Mouse (Mus musculus) cerebellum, adult 9-10 months (tissue): ENCODE data around the gene Paqr7.

Experiments used
- DNase-seq: peaks from one replicate; pipeline ENCODE4 v3.0.0; 2022

The Paqr7 gene

DNA sequence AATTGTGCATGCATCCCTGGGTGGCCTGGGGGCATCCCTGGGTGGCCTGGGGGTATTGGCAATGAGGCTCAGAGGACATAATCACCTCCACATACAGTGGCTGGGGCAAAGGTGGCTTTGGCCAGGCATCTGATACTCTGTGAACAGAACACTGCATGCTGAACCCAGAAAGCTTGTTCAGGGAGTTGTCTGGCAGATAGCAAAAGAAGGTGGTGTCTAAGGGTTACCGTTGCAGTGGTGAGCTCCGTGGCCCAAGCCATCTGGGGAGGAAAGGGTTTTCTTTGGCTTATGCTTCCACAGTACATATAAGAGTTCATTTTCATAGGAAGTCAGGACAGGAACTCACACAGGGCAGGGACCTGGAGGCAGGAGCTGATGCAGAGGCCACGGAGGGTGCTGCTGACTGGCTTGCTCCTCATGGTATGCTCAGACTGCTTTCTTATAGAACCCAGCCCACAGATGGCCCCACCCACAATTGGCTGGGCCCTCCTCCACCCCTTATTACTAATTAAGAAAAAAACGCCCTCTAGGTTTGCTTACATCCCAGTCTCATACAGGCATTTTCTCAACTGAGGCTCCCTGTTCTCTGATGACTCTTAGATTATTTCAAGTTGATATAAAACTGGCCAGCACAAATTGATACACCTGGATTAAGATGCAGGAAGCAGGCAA lies 7.3 kb downstream of the Paqr7 start:
- DNase-seq = no peak

DNA sequence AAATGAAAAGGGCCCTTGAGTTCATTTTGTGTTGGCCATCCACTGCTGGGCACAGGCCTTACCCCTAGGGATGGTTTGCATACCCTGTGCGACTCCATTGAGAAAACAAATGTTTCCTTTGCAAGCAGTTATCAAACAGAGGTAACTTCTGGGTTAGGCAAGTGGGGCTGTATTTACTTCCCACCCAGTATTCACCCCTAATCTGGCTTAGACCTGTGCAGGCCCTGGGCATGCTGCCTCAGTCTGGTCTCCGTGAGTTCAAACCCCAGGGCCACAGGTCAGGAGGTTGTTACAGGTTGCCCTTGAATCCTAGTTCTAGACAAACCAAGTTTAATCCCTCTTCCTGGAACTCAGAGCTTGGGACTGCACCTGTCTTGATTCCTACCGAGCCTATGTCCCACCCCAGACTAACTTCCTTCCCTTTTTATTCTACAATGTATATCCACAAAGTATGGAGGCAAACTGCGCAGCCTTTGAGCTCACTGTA lies 8.8 kb downstream of the Paqr7 start:
- DNase-seq = no peak

DNA sequence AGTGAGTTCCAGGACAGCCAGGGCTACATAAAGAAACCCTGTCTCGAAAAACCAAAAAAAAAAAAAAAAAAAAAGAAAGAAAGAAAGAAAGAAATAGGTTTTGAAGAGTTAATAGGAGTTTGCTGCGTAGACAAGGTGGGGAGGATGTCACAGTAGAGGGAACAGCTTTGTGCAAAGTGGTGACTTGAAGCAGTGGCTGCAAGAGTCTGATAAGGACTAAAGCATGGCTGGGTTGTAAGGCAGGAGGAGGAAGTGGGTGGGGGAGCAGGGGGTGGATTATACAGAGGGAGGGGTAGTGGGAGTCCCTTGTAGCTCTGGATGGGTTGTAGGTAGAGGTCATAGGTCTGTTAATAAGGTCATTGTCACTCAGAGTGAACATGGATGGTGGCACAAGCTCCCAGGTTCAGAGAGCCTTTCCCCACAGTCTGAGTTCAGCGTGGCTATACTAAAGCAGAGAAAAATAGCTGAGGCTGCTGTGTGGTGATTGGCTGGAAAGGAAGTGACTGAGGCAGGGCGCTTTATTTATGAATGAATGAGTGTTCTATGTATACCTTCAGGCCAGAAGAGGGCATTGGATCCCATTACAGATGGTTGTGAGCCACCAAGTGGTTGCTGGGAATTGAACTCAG lies 9.6 kb downstream of the Paqr7 start:
- DNase-seq = no peak

DNA sequence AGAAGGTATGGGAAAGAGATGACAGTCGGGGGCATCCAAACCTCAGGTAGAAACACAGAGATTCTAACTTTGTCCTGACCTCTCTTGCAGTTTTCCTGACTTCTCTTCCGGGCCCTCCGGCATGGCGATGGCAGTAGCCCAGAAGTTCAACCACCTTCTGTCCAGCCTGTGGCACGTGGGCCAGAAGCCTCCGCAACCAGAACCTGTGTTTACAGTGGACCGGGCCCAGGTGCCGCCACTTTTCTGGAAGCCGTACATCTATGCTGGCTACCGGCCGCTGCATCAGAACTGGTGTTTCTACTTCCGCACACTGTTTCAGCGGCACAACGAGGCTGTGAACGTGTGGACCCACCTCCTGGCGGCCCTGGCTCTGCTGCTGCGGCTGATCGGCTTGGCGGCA lies 10.2 kb downstream of the Paqr7 start:
- DNase-seq = no peak

DNA sequence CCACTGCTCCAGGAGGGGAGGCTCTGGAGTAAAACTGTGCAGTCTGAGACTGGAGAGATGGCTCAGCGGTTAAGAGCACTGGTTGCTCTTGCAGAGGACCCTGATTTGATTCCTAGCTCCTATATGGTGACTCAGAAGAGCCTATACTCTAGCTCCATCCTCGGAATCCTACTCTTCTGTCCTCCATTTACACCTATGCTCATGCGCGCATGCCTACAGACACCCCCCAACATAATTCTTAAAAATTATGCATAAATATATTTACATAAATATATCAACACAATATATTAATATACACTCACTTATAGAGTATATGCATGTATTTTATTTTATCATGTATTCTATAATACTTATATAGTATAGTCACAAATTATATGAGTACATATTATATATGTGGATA lies 13.9 kb downstream of the Paqr7 start:
- no peak for DNase-seq

DNA sequence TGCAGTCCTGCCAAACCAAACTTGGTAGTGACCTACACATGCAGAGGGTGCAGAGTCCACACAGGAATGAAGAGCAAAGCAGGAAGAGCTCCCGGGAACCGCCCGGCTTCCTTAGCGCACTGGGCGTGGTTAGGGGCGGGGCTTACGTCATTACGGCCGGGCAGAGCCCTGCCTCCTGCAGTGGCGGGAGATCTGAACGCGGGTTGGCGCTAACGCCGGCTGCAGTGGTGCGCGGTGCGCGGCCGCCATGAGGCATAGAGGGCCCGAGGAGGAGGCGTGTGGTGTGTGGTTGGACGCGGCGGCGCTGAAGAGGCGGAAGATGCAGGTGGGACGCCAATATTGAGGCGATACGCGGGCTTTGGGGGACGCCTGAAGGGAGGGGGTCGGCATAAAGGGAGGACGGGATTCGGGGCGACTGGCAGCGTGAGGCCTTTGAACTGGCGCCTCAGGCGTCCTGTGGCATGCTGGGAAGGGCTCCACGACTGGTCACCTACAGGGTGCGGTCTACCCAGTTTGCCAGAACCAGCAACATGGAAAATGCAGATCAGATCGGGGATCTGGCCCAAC lies 14.4 kb downstream of the Paqr7 start, which contains the start of gene Aunip:
TSS of gene Aunip (plus strand) at position 155 of the 567 bp plus-strand sequence.
- DNase-seq = peak; percentile 80

DNA sequence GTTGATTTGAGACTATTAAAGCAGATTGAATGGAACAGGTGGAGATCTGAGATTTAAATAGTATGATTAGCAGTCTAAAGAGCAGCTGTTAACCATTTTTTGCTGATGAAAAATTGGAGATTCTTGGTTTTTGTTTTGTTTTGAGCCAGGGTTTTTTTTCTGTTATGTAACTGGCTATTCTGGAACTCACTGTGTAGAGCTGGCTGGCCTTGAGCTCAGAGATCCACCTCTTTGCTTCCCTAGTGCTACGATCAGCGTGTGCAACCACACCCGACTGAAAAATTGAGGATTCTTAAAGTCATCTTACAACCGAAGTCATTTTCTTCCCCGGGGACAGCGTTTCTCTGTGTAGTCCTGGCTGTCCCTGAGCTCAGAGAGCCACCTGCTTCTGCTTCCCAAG lies 15.2 kb downstream of the Paqr7 start:
- DNase-seq = no peak

DNA sequence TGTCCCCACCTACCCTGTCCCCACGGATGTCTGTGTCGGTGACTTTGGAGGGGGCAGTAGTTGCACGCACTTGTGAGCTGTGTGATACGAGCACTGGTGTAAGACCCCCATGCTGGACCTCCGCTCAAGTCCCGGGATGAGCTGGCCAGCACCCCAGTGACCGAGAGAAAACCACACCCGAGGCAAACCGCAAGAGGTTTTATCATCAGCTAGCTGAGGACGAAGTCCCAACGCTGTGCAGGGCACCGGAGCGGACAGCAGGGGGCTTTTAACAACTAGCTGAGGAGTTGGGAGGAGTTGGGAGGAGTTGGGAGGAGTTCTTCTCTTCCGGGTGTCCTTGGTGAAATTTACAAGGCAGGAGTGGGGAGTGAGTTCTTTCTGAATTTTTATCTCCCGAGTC lies 16.3 kb downstream of the Paqr7 start:
- no peak for DNase-seq

DNA sequence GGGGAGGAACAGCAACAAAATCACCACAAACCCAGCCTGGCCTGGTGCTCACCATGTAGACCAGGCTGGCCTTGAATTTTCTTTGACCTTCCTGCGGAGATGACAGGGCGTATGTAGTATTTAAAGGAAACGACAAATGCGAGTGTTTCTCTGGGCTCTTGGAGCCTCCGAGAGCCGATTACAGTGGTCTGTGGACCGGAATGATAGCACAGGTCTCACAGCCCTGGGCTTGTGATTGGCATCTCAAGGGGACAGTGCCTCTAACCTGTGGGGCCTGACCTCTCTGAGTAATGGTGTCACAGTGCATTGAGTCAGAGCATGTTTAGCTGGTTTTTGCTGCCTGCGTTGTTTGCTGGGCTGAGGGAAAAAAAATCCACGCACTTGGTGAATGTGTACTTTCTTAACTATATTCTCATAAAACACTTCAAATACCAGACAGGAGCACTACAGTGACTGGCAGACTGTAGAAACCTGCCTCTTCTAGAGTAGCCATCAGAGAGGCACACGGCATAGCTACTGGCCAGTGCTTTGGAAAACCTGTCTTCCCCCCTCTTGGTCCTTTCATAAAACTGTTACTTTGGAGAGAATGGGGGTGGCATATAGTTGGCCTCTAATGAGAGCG lies 17.9 kb downstream of the Paqr7 start:
- DNase-seq = no peak

DNA sequence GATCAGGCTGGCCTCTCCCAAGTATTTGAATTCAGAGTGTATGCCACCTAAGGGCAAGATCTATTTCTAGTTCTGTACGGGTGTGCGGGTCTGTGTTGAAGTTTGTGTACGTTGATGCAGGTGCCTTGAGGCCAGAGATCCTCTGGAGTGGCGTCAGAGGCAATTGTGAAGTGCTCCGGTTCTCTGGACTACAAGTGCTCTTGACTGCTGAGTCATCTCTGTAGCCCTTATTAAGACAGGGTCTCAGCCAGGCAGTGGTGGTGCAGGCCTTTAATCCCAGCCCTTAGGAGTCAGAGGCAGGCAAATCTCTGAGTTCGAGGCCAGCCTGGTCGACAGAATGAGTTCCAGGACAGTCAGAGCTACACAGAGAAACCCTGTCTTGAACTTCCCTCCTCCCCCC lies 19.1 kb downstream of the Paqr7 start:
- no peak for DNase-seq

DNA sequence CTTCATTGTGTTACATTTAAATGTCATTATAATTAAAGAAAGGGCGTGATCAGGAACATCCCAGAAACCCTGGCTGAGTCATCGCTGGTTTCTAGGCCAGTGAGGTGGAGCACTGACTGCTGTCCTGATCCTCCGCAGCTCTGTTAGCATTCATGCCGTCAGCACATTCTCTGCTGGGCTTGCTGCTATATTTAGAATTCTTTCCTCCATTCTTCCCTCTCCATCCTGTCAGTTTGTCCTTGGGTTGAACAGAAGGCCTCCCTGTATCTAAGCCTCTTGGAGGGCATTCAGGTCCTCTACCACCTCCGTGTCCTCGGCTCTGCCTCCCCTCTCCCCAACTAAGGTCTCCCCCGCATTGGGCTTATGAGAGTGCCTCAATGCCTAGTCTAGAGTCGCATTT lies 20.5 kb downstream of the Paqr7 start:
- no peak for DNase-seq

DNA sequence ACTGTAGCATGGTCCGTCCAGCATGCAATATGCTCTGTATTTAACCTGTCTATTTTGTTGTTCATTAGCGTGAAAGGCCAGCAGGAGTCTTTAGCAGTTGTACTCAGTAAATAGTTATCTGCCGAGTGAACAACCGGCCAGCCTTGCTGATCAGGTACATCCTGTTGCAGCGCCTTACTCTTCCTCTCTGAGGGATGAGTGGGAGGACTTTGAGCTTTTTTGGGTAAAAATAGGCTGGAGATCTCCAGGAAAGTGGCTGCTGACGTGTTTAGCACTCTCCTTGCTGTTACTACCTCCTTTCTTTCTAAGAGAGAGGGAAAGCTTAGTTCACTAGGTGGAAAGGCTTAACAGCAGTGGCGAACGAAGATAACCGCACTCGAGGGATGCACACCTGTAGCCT lies 21.2 kb downstream of the Paqr7 start:
- no peak for DNase-seq

DNA sequence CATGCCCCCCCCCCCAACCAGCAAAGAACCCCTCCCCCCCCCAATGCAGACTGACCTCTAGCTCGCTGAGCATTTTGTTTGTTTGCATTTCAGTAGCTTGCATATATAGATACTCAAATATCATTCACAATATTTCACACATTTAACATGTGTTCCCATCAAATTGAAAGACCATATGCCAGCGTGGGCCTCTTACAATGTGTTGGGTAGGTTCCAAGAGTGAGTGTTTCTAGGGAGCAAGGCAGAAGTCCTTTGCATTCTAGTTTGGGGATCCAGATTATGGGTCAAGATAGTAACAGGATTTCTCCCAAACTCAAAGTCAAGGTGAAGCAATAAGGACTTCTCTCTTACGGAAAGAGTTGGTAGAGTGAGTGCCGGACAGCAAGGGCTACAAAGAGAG lies 22.0 kb downstream of the Paqr7 start:
- no peak for DNase-seq

DNA sequence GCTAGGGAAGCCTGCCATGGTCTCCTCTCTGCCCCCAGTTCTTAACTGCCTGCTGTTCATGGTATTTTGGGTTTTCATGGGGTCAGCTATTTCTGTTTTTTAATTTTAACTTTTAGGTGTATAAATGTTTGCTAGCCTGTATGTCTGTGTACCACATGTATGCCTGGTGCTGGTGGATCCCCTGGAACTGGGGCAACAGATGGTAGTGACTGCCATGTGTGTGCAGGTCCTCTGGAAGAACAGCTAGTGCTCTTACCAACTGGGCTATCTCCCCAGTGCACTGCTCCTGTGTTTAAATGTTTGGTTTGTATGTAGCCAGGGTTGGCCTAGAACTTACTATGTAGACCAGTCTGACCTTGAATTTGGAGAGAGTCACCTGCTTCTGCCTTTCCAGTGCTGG lies 22.8 kb downstream of the Paqr7 start:
- no peak for DNase-seq

DNA sequence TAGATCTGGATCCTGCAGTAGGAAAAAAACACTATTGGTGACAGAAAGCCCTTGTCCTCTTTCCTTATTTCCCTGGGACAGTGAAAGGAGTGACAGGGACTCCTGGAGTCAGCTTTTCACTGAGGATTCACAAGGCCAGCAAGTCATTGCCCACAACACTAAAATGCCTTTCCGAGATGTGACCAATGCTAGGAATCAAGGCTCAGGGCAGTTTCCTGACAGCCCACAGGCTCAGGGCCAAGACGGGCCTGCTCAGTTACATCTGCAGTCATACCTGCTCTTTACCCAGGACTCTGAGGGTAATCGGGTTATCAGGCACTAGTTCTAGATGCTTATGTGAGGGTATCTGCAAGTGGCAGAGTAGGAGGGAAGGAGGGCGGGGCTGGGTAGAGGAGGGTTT lies 26.9 kb downstream of the Paqr7 start:
- no peak for DNase-seq

DNA sequence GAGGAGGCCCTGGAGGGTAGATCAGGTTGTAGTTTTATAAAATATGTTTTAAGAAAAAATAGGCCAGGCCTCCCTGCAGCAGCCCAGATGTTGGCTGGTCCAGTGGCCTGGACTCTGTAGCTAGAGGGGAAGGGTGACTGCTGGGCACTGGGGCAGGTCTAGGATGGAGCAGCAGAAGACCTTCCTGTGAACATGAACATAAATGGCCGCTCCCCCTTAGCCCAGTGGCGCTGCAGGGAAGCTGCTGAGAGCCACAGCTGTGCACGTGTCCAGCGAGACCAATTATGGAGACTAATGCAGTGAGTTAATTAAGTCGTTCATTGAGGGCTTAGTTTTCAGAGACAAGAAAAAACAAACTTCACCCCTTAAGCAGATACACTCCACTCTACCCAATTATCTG lies 29.3 kb downstream of the Paqr7 start:
- no peak for DNase-seq

DNA sequence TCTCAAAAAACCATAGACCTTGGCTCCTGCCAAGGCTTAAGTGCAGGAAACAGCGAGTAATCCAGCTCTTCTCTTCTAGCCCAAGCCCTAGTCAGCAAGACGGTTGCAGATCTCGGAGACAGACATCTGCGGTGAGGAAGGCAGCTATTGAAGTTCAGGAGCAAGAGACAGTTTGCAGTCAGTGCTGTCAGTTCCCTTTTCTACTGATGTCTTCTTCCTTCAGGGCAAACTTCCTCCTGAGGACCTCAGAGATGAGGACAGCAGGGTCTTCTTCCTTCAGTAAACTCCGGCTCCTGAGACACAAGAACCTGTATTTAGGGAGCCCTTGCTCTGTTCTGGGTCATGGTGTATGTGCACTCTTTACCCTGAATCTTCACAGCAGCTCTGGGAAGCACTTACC lies 29.7 kb downstream of the Paqr7 start:
- no peak for DNase-seq

DNA sequence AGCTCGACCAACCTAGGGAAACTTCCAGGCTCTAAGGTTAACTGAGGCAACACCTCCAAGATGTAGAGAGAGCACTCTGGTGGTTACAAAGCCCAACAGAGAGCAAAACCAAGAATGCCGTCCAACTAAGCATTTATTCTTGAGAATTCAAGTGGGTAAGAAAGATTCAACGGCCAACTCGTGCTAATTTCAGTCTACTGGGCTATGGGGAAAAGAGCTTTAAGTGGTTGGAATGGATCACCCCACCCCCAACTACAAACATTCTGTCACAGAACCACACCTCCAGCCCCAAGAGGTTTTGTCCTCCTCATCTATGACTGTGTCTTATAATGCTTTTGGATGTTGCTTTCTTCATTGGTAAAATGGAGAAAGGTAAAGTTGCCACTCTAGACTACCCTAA lies 36.4 kb downstream of the Paqr7 start:
- no peak for DNase-seq

DNA sequence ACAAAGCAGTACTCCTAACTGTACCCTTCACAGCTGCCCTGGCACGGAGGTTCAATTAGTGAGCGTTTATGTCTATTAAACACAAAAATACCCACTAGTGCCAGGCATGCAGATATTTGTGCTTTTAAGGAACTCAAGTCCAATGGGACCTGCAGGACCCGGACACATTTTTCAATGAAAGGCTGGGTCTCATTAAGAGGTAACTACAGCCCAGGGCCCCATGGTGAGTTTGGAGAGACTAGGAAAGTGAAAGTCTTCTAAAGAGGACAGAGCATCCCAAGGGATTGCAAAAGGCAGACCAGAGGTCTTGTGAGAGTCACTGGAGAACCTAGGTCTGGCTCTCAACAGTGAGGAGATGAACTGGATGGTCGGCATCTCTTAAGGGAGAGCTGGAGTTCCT lies 36.9 kb downstream of the Paqr7 start:
- no peak for DNase-seq

DNA sequence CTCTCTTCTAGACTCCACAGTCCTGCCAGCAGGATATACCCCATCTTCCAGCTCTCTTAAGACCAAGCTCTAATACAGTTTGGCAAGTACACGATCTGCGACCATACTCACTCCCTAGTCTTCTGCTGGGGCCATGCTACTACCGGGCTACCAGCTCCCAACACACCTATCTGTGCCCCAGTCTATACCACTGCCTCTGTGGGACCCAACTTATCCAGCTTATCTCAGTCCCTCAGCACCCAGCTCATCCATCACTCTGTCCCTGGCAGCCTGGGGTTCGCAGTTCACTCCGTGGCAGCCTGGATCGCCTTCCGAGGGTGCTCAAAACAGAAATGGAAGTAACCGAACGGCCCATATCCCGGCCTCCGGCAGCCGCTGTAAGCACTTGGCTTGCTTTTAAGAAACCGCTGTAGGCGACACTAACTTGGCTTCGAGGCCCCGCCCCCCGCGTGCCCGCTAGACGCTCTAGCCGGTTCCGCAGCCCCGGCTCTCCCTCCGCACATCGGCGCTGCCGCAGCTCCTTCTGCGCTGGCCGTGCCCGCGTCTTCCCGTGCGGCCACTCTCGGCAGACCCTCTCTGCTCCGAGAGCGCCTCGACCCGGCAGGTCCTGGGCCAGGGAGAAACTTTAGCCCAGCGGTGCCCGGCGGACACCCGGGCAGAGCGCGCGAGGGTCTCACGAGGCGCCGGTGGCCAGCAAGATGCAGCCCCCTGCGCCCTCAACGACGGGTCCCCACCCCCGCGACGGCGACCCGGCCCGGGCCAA lies 37.8 kb downstream of the Paqr7 start:
- no peak for DNase-seq

DNA sequence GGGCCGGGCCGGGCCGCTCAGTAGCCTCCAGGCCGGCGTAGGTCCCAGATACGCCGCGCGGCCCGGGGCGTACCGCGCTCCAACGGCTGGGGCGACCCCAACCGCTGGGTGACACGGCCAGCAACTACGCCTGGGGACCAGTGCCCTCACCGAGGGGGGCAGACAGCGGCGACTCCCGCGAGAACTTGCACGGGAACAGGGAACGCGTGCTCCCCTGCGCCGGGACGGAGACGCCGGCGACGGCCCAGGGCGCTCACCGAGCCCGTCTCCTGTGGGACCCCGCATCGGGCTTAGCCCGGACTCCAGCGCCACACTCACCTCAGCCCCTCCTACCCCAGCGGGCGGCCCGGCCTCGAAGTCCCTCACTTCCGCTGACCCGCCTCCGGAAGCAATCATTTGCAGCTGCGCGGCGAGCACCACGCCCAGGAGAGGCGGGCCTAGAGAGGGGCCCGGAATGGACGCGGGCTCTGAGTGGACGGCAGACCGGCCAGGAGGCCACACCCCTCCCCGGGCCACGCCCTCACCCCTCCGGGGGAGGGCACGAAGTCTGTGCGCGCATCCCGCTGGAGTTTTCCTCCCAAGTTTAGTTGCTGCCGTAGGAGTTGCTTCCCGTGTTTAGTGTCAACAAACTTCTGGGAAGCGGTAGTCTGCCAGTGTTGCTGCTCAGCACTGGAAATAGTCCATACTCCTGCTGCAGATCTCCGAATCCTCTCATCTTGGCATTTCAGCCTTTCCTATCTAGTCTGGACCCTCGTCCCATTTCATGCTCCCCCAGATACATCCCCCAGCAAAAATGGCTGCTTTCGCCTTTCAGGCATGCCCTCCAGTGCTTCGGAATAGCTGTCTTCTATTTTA lies 38.7 kb downstream of the Paqr7 start, which contains the start of gene Mtfr1l:
TSS of gene Mtfr1l (minus strand) at position 456 of the 855 bp plus-strand sequence.
- DNase-seq = peak; percentile 96

DNA sequence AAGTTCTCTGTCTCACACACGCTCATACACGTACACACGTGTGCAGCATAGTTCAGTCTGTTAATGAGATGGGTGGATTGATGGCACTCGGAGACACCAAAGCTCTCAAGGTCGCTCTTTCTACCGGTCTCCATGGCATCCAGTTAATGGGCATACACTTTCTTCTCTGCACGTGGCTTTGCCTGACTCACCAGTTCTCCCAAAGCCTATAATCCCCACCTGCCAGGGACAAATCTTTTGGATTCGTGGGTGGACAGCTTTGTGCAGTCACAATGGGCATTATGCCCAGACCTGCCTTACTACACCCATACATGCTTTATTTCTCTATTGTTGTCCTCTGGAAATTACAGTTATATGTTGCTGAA lies 39.3 kb downstream of the Paqr7 start:
- DNase-seq = no peak
